Mouse (Mus musculus) 416B (cell line): ENCODE data around the gene Pde4a.

ENCODE experiments used
- DNase-seq: peaks from one replicate; pipeline ENCODE4 v3.0.0; 2011; ENCODE audit warnings: low read depth

Pde4a gene

GRCm38 (mm10) chr9:21165041-21165951 lies at the start of gene Pde4a:
Pde4a (plus strand) TSS chr9:21165714.
- no peak for DNase-seq

GRCm38 (mm10) chr9:21117073-21117472 lies 48.4 kb upstream of the Pde4a start:
- DNase-seq = no peak

- DNase-seq = no peak
These were observed 44.0 kb upstream of the Pde4a start for GRCm38 (mm10) chr9:21121483-21121882.

GRCm38 (mm10) chr9:21124837-21125236 lies 40.7 kb upstream of the Pde4a start:
- DNase-seq = no peak

- DNase-seq = no peak
These were observed 39.8 kb upstream of the Pde4a start for GRCm38 (mm10) chr9:21125502-21126258.

- peak; percentile 81 for DNase-seq
These were observed 39.3 kb upstream of the Pde4a start for GRCm38 (mm10) chr9:21126259-21126627.

GRCm38 (mm10) chr9:21131059-21131956 lies 34.2 kb upstream of the Pde4a start, which contains the start of gene Tyk2:
Tyk2 (minus strand) TSS chr9:21131243.
- peak; percentile 99 for DNase-seq

GRCm38 (mm10) chr9:21132102-21132775 lies 33.3 kb upstream of the Pde4a start:
- DNase-seq = peak; percentile 82

- peak; percentile 69 for DNase-seq
These were observed 32.3 kb upstream of the Pde4a start for GRCm38 (mm10) chr9:21133064-21133707.

GRCm38 (mm10) chr9:21134595-21135328 lies 30.8 kb upstream of the Pde4a start:
- peak; percentile 42 for DNase-seq

GRCm38 (mm10) chr9:21135329-21135890 lies 30.1 kb upstream of the Pde4a start:
- DNase-seq = no peak

GRCm38 (mm10) chr9:21135941-21136381 lies 29.6 kb upstream of the Pde4a start:
- no peak for DNase-seq

- DNase-seq = peak; percentile 55
These were observed 29.1 kb upstream of the Pde4a start for GRCm38 (mm10) chr9:21136401-21136800.

- DNase-seq = peak; percentile 78
These were observed 28.3 kb upstream of the Pde4a start for GRCm38 (mm10) chr9:21137229-21137628.

- no peak for DNase-seq
These were observed 27.1 kb upstream of the Pde4a start for GRCm38 (mm10) chr9:21138386-21138785.

- no peak for DNase-seq
These were observed 23.6 kb upstream of the Pde4a start for GRCm38 (mm10) chr9:21141922-21142321.

- DNase-seq = no peak
These were observed 21.2 kb upstream of the Pde4a start for GRCm38 (mm10) chr9:21144361-21144760.

- no peak for DNase-seq
These were observed 20.1 kb upstream of the Pde4a start for GRCm38 (mm10) chr9:21145431-21145830.

GRCm38 (mm10) chr9:21146722-21147121 lies 18.8 kb upstream of the Pde4a start:
- peak; percentile 88 for DNase-seq

GRCm38 (mm10) chr9:21148427-21148826 lies 17.1 kb upstream of the Pde4a start:
- no peak for DNase-seq
